In genomic region chr3:84478195-84478594, GRCm38 (mm10) we compare ENCODE assay signal across 9 mouse cellular contexts. TPM values are rescaled to one million over a fixed set of nuclear protein-coding genes. Genes with fewer than 3 reads are reported as not detected.
DNase-seq lines count a peak whose midpoint lies in the region; ATAC-seq and TF ChIP-seq lines count a peak whose summit lies in the region.
"Had no signal": no experiment of that assay in that cellular context is flagged by ENCODE, and none has a peak within 500 bp of the region (broad histone marks: within the 10 kb centered on the region; RNA-seq: fewer than 3 reads in every experiment).

No protein-coding gene starts in this region.

- no peak overlapping the region for H3K27ac ChIP-seq in testis, adult 2 months (ENCODE audit: control insufficient read depth, insufficient read depth, low read depth, low read length)
- H3K27ac ChIP-seq in midbrain, embryonic 12.5 days (replicated peaks): no peak overlapping the region

- H3K27me3 ChIP-seq in testis, adult 2 months (ENCODE audit: control insufficient read depth, insufficient read depth, low read length): peaks cover 5% of the 10 kb centered on the region; the same call in 1 of the 2 replicates
- peaks cover 76% of the 10 kb centered on the region for H3K27me3 ChIP-seq in midbrain, embryonic 12.5 days

- DNase-seq in embryo, embryonic 10 days (ENCODE audit: low spot score): peak; percentile 27
- DNase-seq in embryo, embryonic 11 days: no peak
- DNase-seq in testis, postnatal 14 days (ENCODE audit: low spot score): no peak
- DNase-seq in ovary, adult 18-20 months (ENCODE audit: low spot score): no peak
- no peak for DNase-seq in layer of hippocampus, postnatal 14 days (ENCODE audit: low spot score in 2 of 2)
- DNase-seq in left cerebral cortex, adult 18-20 months (ENCODE audit: low spot score in 2 of 2): no peak

- no peaks in the 10 kb centered on the region for H3K36me3 ChIP-seq in testis, adult 2 months (ENCODE audit: control insufficient read depth, insufficient read depth, low read length)
- H3K36me3 ChIP-seq in midbrain, embryonic 12.5 days: no peaks in the 10 kb centered on the region

- peak overlapping the region; percentile 99 for H3K4me2 ChIP-seq in midbrain, embryonic 12.5 days (replicated peaks)

- ATAC-seq in midbrain, embryonic 12.5 days (ENCODE audit: low FRiP score, low read depth): no peak
- ATAC-seq: inflammation-experienced regulatory T-cells, adult 6 months had no signal

- no peak for TF ChIP-seq POLR2A in testis, adult 2 months (IDR thresholded peaks at IDR 0.05; ENCODE audit: control insufficient read depth, low read depth, low read length)

- no peak overlapping the region for H3K9ac ChIP-seq in midbrain, embryonic 12.5 days (replicated peaks)

- H3K9me3 ChIP-seq in midbrain, embryonic 12.5 days: no peaks in the 10 kb centered on the region

- H3K4me3 ChIP-seq in testis, adult 2 months (ENCODE audit: control insufficient read depth, low read depth, low read length): peak overlapping the region; percentile 87
- H3K4me3 ChIP-seq in midbrain, embryonic 12.5 days: peak overlapping the region; percentile 67; the same call in 1 of the 2 replicates

- 7% methylated on average over 7 of the region's 7 CpGs for WGBS in midbrain, embryonic 12.5 days

- no peak for TF ChIP-seq CTCF in testis, adult 2 months (IDR thresholded peaks at IDR 0.05; ENCODE audit: control insufficient read depth, insufficient read depth, insufficient replicate concordance, low read depth, low read length)

- H3K4me1 ChIP-seq in testis, adult 2 months (ENCODE audit: control insufficient read depth, insufficient read depth, low read length): peaks cover 10% of the 10 kb centered on the region
- peaks cover 24% of the 10 kb centered on the region for H3K4me1 ChIP-seq in midbrain, embryonic 12.5 days

RNA-seq across cellular contexts. Expression of gene Fhdc1, which starts 2.0 kb away (rescaled TPM):
- polyA plus RNA-seq in testis, adult 2 months (2012; rRNA removed): 24.7 and 24.8 TPM in 2 replicates
- polyA plus RNA-seq in midbrain, embryonic 12.5 days (2016; fragmentation: Nextera tagmentation; extraction: Ambion mirVana): 3.2 and 4.9 TPM in 2 replicates
- 1 to 10 TPM; 2.4 to 3.4 TPM for total RNA-seq in layer of hippocampus, postnatal 14 days (2021)
- total RNA-seq in left cerebral cortex, adult 18-20 months (2021): 1 to 10 TPM; 4.6 to 6.1 TPM
